Mouse (Mus musculus) stomach, embryonic 15.5 days (tissue): ENCODE measurements around the gene Ctnna3. TPM values are rescaled to one million over a fixed set of nuclear protein-coding genes. Genes with fewer than 3 reads are reported as not detected.
"Not testable (repeated sequence)": the region's sequence is repeated elsewhere in the genome, so short reads cannot be mapped to it uniquely, and the experiment has no call there.

ENCODE experiments used
- ATAC-seq: fragments of 200-750 bp; cut with Nextera tagmentation; 2 replicates; pipeline ENCODE4 v1.8.0; 2017; ENCODE audit warnings: low read depth, moderate number of reproducible peaks, moderate TSS enrichment; ENCODE audit not compliant: insufficient read depth, low FRiP score
- H3K27ac ChIP-seq: fragments of 300-500 bp; sonication (generic); 2 replicates; pipeline ENCODE4 v1.5.1; 2015; ENCODE audit warnings: mild to moderate bottlenecking, inconsistent platforms
- H3K27me3 ChIP-seq: fragments of 300-500 bp; sonication (generic); replicated peaks from 2 replicates; pipeline ENCODE4 v1.6.1; 2015; ENCODE audit warnings: inconsistent platforms
- H3K36me3 ChIP-seq: fragments of 300-500 bp; sonication (generic); 2 replicates; pipeline ENCODE4 v1.6.1; 2015; ENCODE audit warnings: inconsistent platforms
- H3K4me1 ChIP-seq: fragments of 300-500 bp; sonication (generic); 2 replicates; pipeline ENCODE4 v1.6.1; 2015; ENCODE audit warnings: inconsistent platforms
- H3K4me2 ChIP-seq: fragments of 300-500 bp; sonication (generic); 2 replicates; pipeline ENCODE4 v1.6.1; 2015; ENCODE audit warnings: mild to moderate bottlenecking, inconsistent platforms
- H3K4me3 ChIP-seq: fragments of 300-500 bp; sonication (generic); replicated peaks from 2 replicates; pipeline ENCODE4 v1.5.1; 2015; ENCODE audit warnings: inconsistent platforms
- H3K9ac ChIP-seq: fragments of 300-500 bp; sonication (generic); 2 replicates; pipeline ENCODE4 v1.6.1; 2015; ENCODE audit warnings: inconsistent platforms
- H3K9me3 ChIP-seq: fragments of 300-500 bp; sonication (generic); 2 replicates; pipeline ENCODE4 v1.6.1; 2016; ENCODE audit warnings: inconsistent platforms
- WGBS: fragments of 180-500 bp; shearing (Covaris S2); methylation state at CpG from one replicate; pipeline ENCODE4 v1.1.7; 2015; 5-methylcytosine and 5-hydroxymethylcytosine counted together
- polyA plus RNA-seq: library from polyadenylated mRNA; unstranded; fragments of >200 nt; fragmentation: Nextera tagmentation; extraction: Ambion mirVana; gene quantifications from 2 replicates; pipeline ENCODE4 v1.2.1, GENCODE M21; 2015

Gene Ctnna3
- polyA plus RNA-seq, 1 experiment from 2014 or later = 0.58 TPM

- 77% methylated on average over 3 of the region's 3 CpGs for WGBS
- Histone ChIP-seq H3K4me2 (no peak overlapping the region), H3K4me1 (no peaks in the 10 kb centered on the region), H3K36me3 (no peaks in the 10 kb centered on the region), H3K27me3 (no peaks in the 10 kb centered on the region), H3K27ac (no peak overlapping the region), H3K4me3 (no peak overlapping the region), H3K9ac (no peak overlapping the region), H3K9me3 (no peaks in the 10 kb centered on the region)
- ATAC-seq = no peak
Measured at GRCm38 (mm10) chr10:64188046-64188445, 758.1 kb downstream of the Ctnna3 start.

GRCm38 (mm10) chr10:64197584-64197983 lies 767.7 kb downstream of the Ctnna3 start:
- Histone ChIP-seq H3K4me2 (no peak overlapping the region), H3K4me3 (no peak overlapping the region), H3K9me3 (no peaks in the 10 kb centered on the region), H3K27ac (no peak overlapping the region), H3K36me3 (no peaks in the 10 kb centered on the region), H3K9ac (no peak overlapping the region), H3K4me1 (no peaks in the 10 kb centered on the region), H3K27me3 (no peaks in the 10 kb centered on the region)
- 86% methylated on average over 1 of the region's 1 CpGs for WGBS
- ATAC-seq = no peak

GRCm38 (mm10) chr10:64215632-64216031 lies 785.7 kb downstream of the Ctnna3 start:
- Histone ChIP-seq H3K36me3 (no peaks in the 10 kb centered on the region), H3K9me3 (no peaks in the 10 kb centered on the region), H3K4me3 (no peak overlapping the region), H3K4me1 (no peaks in the 10 kb centered on the region), H3K9ac (no peak overlapping the region), H3K4me2 (no peak overlapping the region), H3K27me3 (no peaks in the 10 kb centered on the region), H3K27ac (no peak overlapping the region)
- WGBS = 75% methylated on average over 3 of the region's 3 CpGs
- ATAC-seq = no peak

- ATAC-seq = no peak
- no peak overlapping the region for H3K9ac ChIP-seq
- no peaks in the 10 kb centered on the region for H3K4me1 ChIP-seq
- H3K27me3 ChIP-seq = no peaks in the 10 kb centered on the region
- H3K4me3 ChIP-seq = no peak overlapping the region
- 29% methylated on average over 3 of the region's 3 CpGs for WGBS
- H3K36me3 ChIP-seq = no peaks in the 10 kb centered on the region
- no peak overlapping the region for H3K4me2 ChIP-seq
- H3K27ac ChIP-seq = no peak overlapping the region
- H3K9me3 ChIP-seq = no peaks in the 10 kb centered on the region
Measured at GRCm38 (mm10) chr10:64223023-64223422, 793.1 kb downstream of the Ctnna3 start.

- Histone ChIP-seq H3K4me2 (no peak overlapping the region), H3K9me3 (no peaks in the 10 kb centered on the region), H3K27ac (no peak overlapping the region), H3K9ac (no peak overlapping the region), H3K27me3 (no peaks in the 10 kb centered on the region), H3K4me3 (no peak overlapping the region), H3K36me3 (no peaks in the 10 kb centered on the region), H3K4me1 (no peaks in the 10 kb centered on the region)
- no peak for ATAC-seq
- WGBS = 87% methylated on average over 9 of the region's 9 CpGs
Measured at GRCm38 (mm10) chr10:64224007-64224406, 794.1 kb downstream of the Ctnna3 start.

GRCm38 (mm10) chr10:64224424-64224823 lies 794.5 kb downstream of the Ctnna3 start:
- WGBS = 83% methylated on average over 6 of the region's 6 CpGs
- ATAC-seq = no peak
- Histone ChIP-seq H3K4me2 (no peak overlapping the region), H3K4me1 (no peaks in the 10 kb centered on the region), H3K27me3 (no peaks in the 10 kb centered on the region), H3K36me3 (no peaks in the 10 kb centered on the region), H3K9ac (no peak overlapping the region), H3K4me3 (no peak overlapping the region), H3K27ac (no peak overlapping the region), H3K9me3 (no peaks in the 10 kb centered on the region)

DNA sequence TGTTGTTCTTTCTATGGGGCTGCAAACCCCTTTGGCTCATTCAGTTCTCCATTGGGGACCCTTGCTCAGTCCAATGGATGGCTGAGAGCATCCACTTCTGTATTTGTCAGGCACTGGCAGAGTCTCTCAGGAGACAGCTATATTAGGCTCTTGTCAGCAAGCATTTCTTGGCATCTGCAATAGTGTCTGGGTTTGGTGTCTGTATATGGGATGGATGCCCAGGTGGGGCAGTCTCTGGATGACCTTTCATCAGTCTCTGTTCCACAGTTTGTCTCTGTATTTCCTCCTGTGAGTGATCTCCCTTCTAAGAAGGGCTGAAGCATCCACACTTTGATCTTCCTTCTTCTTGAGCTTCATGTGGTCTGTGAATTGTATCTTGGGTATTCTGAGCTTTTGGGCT lies 795.9 kb downstream of the Ctnna3 start:
- H3K9me3 ChIP-seq, H3K27ac ChIP-seq, H3K4me1 ChIP-seq, H3K36me3 ChIP-seq, ATAC-seq, H3K9ac ChIP-seq, H3K4me2 ChIP-seq, H3K4me3 ChIP-seq, H3K27me3 ChIP-seq: not testable (repeated sequence)

- Histone ChIP-seq H3K4me2 (no peak overlapping the region), H3K4me3 (no peak overlapping the region), H3K9ac (no peak overlapping the region), H3K9me3 (no peaks in the 10 kb centered on the region), H3K4me1 (no peaks in the 10 kb centered on the region), H3K27me3 (no peaks in the 10 kb centered on the region), H3K36me3 (no peaks in the 10 kb centered on the region), H3K27ac (no peak overlapping the region)
- no peak for ATAC-seq
- 52% methylated on average over 4 of the region's 4 CpGs for WGBS
Measured at GRCm38 (mm10) chr10:64243421-64243820, 813.5 kb downstream of the Ctnna3 start.

- Histone ChIP-seq H3K36me3 (no peaks in the 10 kb centered on the region), H3K4me3 (no peak overlapping the region), H3K27me3 (no peaks in the 10 kb centered on the region), H3K27ac (no peak overlapping the region), H3K9me3 (no peaks in the 10 kb centered on the region), H3K9ac (no peak overlapping the region), H3K4me2 (no peak overlapping the region), H3K4me1 (no peaks in the 10 kb centered on the region)
- 69% methylated on average over 4 of the region's 4 CpGs for WGBS
- ATAC-seq = no peak
Measured at GRCm38 (mm10) chr10:64268156-64268555, 838.3 kb downstream of the Ctnna3 start.

GRCm38 (mm10) chr10:64275143-64275542 lies 845.2 kb downstream of the Ctnna3 start:
- H3K4me3 ChIP-seq = no peak overlapping the region
- no peaks in the 10 kb centered on the region for H3K9me3 ChIP-seq
- no peak overlapping the region for H3K4me2 ChIP-seq
- ATAC-seq = no peak
- H3K9ac ChIP-seq = no peak overlapping the region
- no peaks in the 10 kb centered on the region for H3K4me1 ChIP-seq
- H3K36me3 ChIP-seq = no peaks in the 10 kb centered on the region
- WGBS = 75% methylated on average over 1 of the region's 1 CpGs
- H3K27ac ChIP-seq = no peak overlapping the region
- no peaks in the 10 kb centered on the region for H3K27me3 ChIP-seq

DNA sequence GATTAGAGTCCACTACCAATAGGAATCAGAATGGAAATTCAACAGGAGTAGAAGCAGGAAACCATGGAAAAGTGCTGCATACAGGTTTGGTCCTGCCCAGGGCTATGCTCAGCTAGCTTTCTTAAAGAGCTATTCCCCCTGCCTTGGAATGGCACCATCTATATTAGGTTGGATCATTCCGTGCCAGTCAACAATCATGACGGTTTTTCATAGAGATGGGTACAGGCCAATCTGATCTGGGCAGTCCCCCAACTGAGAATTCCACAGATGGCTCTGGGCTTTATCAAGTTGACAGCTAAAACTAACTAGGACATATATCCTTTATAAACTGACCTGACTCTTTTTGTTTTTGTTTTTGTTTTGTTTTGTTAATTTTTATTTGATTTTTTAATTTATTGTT lies 848.9 kb downstream of the Ctnna3 start:
- no peaks in the 10 kb centered on the region for H3K36me3 ChIP-seq
- 77% methylated on average over 2 of the region's 2 CpGs for WGBS
- no peak overlapping the region for H3K4me3 ChIP-seq
- no peak for ATAC-seq
- H3K4me1 ChIP-seq = no peaks in the 10 kb centered on the region
- no peaks in the 10 kb centered on the region for H3K9me3 ChIP-seq
- H3K4me2 ChIP-seq = no peak overlapping the region
- H3K27ac ChIP-seq = no peak overlapping the region
- H3K9ac ChIP-seq = no peak overlapping the region
- H3K27me3 ChIP-seq = no peaks in the 10 kb centered on the region

DNA sequence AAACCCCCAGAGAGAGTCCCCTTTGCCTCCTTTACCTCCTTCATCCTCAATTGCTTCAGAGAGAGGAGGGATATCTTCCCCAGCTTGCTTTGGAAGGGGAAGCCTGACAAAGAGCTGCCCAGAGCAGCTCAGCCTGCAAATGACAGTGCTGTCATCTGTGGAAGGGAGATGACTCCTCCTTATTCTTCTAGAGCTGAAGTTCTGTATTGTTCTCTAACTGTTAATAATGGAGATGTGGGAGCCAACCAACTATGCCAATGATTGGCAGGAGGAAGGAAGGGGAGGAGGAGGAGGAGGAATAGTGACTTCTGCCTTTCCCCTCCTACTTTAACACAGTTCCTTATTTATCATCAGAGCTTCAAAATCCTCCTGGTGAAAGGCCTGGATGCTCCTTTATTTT lies 875.9 kb downstream of the Ctnna3 start:
- Histone ChIP-seq H3K4me2 (no peak overlapping the region), H3K27me3 (no peaks in the 10 kb centered on the region), H3K9ac (no peak overlapping the region), H3K9me3 (no peaks in the 10 kb centered on the region), H3K4me1 (no peaks in the 10 kb centered on the region), H3K27ac (no peak overlapping the region), H3K4me3 (no peak overlapping the region), H3K36me3 (no peaks in the 10 kb centered on the region)
- no peak for ATAC-seq

DNA sequence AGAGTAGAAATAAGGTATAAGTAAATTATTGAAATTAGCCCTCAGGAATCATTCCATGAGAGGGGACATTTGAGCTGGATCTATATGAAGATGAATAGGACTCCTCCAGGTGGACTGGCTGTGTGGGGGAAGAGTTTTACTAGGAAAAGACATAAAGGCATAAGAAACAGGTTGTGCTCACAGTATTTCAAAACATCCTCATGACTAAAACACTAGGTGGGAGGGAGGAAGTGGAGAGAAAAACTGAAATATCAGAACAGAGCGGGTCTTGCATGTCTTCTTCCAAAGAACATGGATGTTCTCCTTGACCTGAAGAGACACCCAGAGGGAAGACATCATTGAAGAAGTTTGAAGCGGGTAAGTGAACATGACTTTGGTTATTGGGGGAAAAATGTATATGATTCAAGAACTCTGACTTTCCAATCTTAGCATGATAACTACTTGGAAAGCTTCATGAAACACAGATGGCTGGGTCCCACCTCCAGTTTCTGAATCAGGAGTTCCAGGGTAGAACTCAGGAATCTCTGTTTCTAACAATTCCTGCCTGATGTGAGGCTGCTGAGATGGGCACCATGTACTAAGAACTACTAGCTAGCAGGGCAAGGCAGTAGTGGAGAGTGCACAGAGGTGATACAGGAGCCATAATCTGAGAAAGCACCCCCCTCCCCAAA lies 881.9 kb downstream of the Ctnna3 start:
- H3K27ac ChIP-seq = no peak overlapping the region
- H3K27me3 ChIP-seq = no peaks in the 10 kb centered on the region
- no peaks in the 10 kb centered on the region for H3K36me3 ChIP-seq
- 80% methylated on average over 2 of the region's 2 CpGs for WGBS
- ATAC-seq = no peak
- H3K9ac ChIP-seq = no peak overlapping the region
- no peak overlapping the region for H3K4me2 ChIP-seq
- no peaks in the 10 kb centered on the region for H3K4me1 ChIP-seq
- H3K9me3 ChIP-seq = no peaks in the 10 kb centered on the region
- no peak overlapping the region for H3K4me3 ChIP-seq
